18 mouse cellular contexts compared by ENCODE assay signal in the genomic region with DNA sequence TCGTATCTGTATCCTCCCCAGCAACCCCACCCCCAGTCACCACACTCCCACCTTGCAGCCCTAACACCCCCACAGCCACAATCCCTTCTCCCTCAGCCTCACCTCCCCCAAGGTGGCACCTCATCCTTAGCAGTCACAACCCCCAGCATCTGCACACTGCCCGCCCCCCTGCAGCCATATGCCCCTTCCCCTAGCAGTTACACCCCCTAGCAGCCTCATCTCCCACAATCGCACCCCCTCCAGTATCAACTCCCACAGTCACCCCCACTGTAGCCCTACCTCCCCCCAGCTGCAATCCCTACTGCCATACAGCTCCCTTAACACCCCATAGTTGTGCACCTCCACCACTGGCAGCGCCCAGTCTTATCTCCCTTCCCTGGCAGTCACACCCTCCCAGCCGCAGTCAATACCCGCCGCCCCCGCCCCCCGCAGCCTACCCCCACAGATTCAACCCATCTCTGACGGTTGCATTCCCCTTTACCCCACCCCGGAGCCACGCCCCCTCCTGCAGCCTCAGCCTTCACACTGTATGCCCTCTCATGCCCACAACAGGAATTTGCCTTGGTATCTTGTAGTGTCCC. TPM values are rescaled to one million over a fixed set of nuclear protein-coding genes. Genes with fewer than 3 reads are reported as not detected.
DNase-seq lines count a peak whose midpoint lies in the region; ATAC-seq and TF ChIP-seq lines count a peak whose summit lies in the region.
"Had no signal": no experiment of that assay in that cellular context is flagged by ENCODE, and none has a peak within 500 bp of the region (broad histone marks: within the 10 kb centered on the region; RNA-seq: fewer than 3 reads in every experiment).

No protein-coding gene starts in this region.

- H3K9ac ChIP-seq in midbrain, embryonic 11.5 days (ENCODE audit: low read length): no peak overlapping the region
- no peak overlapping the region for H3K9ac ChIP-seq in midbrain, postnatal 0 days (replicated peaks; ENCODE audit: low read length, poor library complexity, severe bottlenecking)
- H3K9ac ChIP-seq: embryonic facial prominence, embryonic 15.5 days; forebrain, embryonic 13.5 days; neural tube, embryonic 12.5 days had no signal

- H3K27me3 ChIP-seq in midbrain, embryonic 11.5 days (ENCODE audit: control insufficient read depth, insufficient read depth, low read length): peaks cover 57% of the 10 kb centered on the region
- H3K27me3 ChIP-seq in midbrain, postnatal 0 days (ENCODE audit: insufficient read depth, low read length): peaks cover 24% of the 10 kb centered on the region

- H3K27ac ChIP-seq in midbrain, embryonic 11.5 days (ENCODE audit: low read depth, low read length): no peak overlapping the region
- no peak overlapping the region for H3K27ac ChIP-seq in midbrain, postnatal 0 days (ENCODE audit: low read depth, low read length)
- H3K27ac ChIP-seq: embryonic facial prominence, embryonic 15.5 days; forebrain, embryonic 13.5 days; gastrocnemius, adult 2 months; kidney, postnatal 0 days; neural tube, embryonic 12.5 days had no signal

- H3K4me3 ChIP-seq in midbrain, embryonic 11.5 days (ENCODE audit: low read depth, low read length): no peak overlapping the region
- no peak overlapping the region for H3K4me3 ChIP-seq in midbrain, postnatal 0 days (ENCODE audit: low read depth, low read length)
- H3K4me3 ChIP-seq: embryonic facial prominence, embryonic 15.5 days; forebrain, embryonic 13.5 days; gastrocnemius, adult 2 months; neural tube, embryonic 12.5 days had no signal

- no peaks in the 10 kb centered on the region for H3K36me3 ChIP-seq in midbrain, embryonic 11.5 days (ENCODE audit: control insufficient read depth, insufficient read depth, low read length)
- 0 out of 2 replicates have a peak, but pooled peaks cover 3% of the 10 kb centered on the region for H3K36me3 ChIP-seq in midbrain, postnatal 0 days (ENCODE audit: insufficient read depth, low read length)
- H3K36me3 ChIP-seq: embryonic facial prominence, embryonic 15.5 days; neural tube, embryonic 12.5 days had no signal

- no peak for ATAC-seq in midbrain, embryonic 11.5 days (ENCODE audit: low FRiP score)
- no peak for ATAC-seq in midbrain, postnatal 0 days (ENCODE audit: low FRiP score)
- peak; percentile 77 for ATAC-seq in megakaryocyte progenitor cell, adult 5-6 weeks (replicated peaks; ENCODE audit: poor library complexity)
- ATAC-seq: forebrain, embryonic 13.5 days; midbrain, embryonic 16.5 days had no signal

- 53% methylated on average over 12 of the region's 12 CpGs for whole genome bisulfite sequencing in midbrain, embryonic 11.5 days
- WGBS in midbrain, postnatal 0 days: 52% methylated on average over 12 of the region's 12 CpGs

- H3K4me1 ChIP-seq in midbrain, embryonic 11.5 days (ENCODE audit: control insufficient read depth, insufficient read depth, low read length): no peaks in the 10 kb centered on the region
- no peaks in the 10 kb centered on the region for H3K4me1 ChIP-seq in midbrain, postnatal 0 days (ENCODE audit: insufficient read depth, low read length)
- H3K4me1 ChIP-seq: forebrain, embryonic 13.5 days; neural tube, embryonic 12.5 days had no signal

- intact Hi-C loops in heart, postnatal 14 days (cut with DNase I): no loop called here

- TF ChIP-seq CTCF in midbrain, postnatal 0 days (IDR thresholded peaks at IDR 0.05): no peak

- DNase-seq in heart, adult 11 months: peak; percentile 80
- DNase-seq in heart, postnatal 14 days: no peak
- DNase-seq in midbrain, embryonic 11.5 days (ENCODE audit: low spot score, missing footprints): peak; percentile 57
- DNase-seq in midbrain, postnatal 0 days (ENCODE audit: low spot score): no peak
- peak; percentile 5 for DNase-seq in brain, adult 2 months (ENCODE audit: low read depth, low spot score)
- no peak for DNase-seq in cerebellum, adult 9-11 months
- DNase-seq in neural tube, embryonic 10.5 days (ENCODE audit: extremely low spot score, low spot score): no peak
- DNase-seq: cerebellum, adult 18-20 months; gastrocnemius, adult 2 months; heart, postnatal 36 days; lung, postnatal 4 days; spleen, adult 18-20 months had no signal

- no peaks in the 10 kb centered on the region for H3K9me3 ChIP-seq in midbrain, embryonic 11.5 days (ENCODE audit: control insufficient read depth, low read length)
- H3K9me3 ChIP-seq in midbrain, postnatal 0 days (ENCODE audit: low read length): no peaks in the 10 kb centered on the region
- H3K9me3 ChIP-seq: embryonic facial prominence, embryonic 15.5 days; forebrain, embryonic 13.5 days; neural tube, embryonic 12.5 days had no signal

- H3K4me2 ChIP-seq in midbrain, embryonic 11.5 days: no peak overlapping the region
- no peak overlapping the region for H3K4me2 ChIP-seq in midbrain, postnatal 0 days (ENCODE audit: low read depth, low read length, poor library complexity, severe bottlenecking)
- H3K4me2 ChIP-seq: embryonic facial prominence, embryonic 15.5 days; forebrain, embryonic 13.5 days; neural tube, embryonic 12.5 days had no signal

RNA-seq across cellular contexts. Expression of gene Nfic, which starts 1.6 kb away (rescaled TPM):
- 100 to 1,000 TPM; 133 TPM for total RNA-seq in heart, postnatal 14 days (2021)
- 6.6 and 6.9 TPM in 2 replicates for polyA plus RNA-seq in midbrain, embryonic 11.5 days (2014; fragmentation: Nextera tagmentation; extraction: Ambion mirVana)
- total RNA-seq in midbrain, postnatal 0 days (2014; rRNA removed): 16.2 and 17.4 TPM in 2 replicates
- 19.1 and 21.3 TPM in 2 replicates for polyA plus RNA-seq in midbrain, postnatal 0 days (2015; fragmentation: Nextera tagmentation; extraction: Ambion mirVana)
- 35.5 and 36.8 TPM in 2 replicates for total RNA-seq in megakaryocyte progenitor cell, adult 5-6 weeks (2015)
- total RNA-seq in megakaryocyte progenitor cell, adult 5-6 weeks (2017): 4.0 and 5.0 TPM in 2 replicates

RNA-seq across cellular contexts. Expression of gene Celf5, which starts 25.4 kb away (rescaled TPM):
- total RNA-seq in heart, postnatal 14 days (2021): under 1 TPM; 0.15 to 0.19 TPM
- polyA plus RNA-seq in midbrain, embryonic 11.5 days (2014; fragmentation: Nextera tagmentation; extraction: Ambion mirVana): 10.0 and 13.1 TPM in 2 replicates
- 142 and 206 TPM in 2 replicates for total RNA-seq in midbrain, postnatal 0 days (2014; rRNA removed)
- polyA plus RNA-seq in midbrain, postnatal 0 days (2015; fragmentation: Nextera tagmentation; extraction: Ambion mirVana): 61.5 and 74.0 TPM in 2 replicates
- 0.10 TPM in 1 of 2 replicates, not detected in the other for total RNA-seq in megakaryocyte progenitor cell, adult 5-6 weeks (2015)
- total RNA-seq in megakaryocyte progenitor cell, adult 5-6 weeks (2017): not detected in 2 replicates

RNA-seq across cellular contexts. Expression of gene Ncln, which starts 39.1 kb away (rescaled TPM):
- 10 to 100 TPM; 55.4 to 62.0 TPM for total RNA-seq in heart, postnatal 14 days (2021)
- polyA plus RNA-seq in midbrain, embryonic 11.5 days (2014; fragmentation: Nextera tagmentation; extraction: Ambion mirVana): 40.4 and 44.5 TPM in 2 replicates
- total RNA-seq in midbrain, postnatal 0 days (2014; rRNA removed): 83.0 and 93.1 TPM in 2 replicates
- 58.1 and 63.3 TPM in 2 replicates for polyA plus RNA-seq in midbrain, postnatal 0 days (2015; fragmentation: Nextera tagmentation; extraction: Ambion mirVana)
- total RNA-seq in megakaryocyte progenitor cell, adult 5-6 weeks (2015): 81.2 and 99.2 TPM in 2 replicates
- total RNA-seq in megakaryocyte progenitor cell, adult 5-6 weeks (2017): 85.6 and 101 TPM in 2 replicates

RNA-seq across cellular contexts. Expression of gene S1pr4, which starts 42.9 kb away (rescaled TPM):
- total RNA-seq in heart, postnatal 14 days (2021): 1 to 10 TPM in 1 of 2 experiments, under 1 TPM in 1; 0.96 to 1.2 TPM
- 0.37 and 0.43 TPM in 2 replicates for polyA plus RNA-seq in midbrain, embryonic 11.5 days (2014; fragmentation: Nextera tagmentation; extraction: Ambion mirVana)
- 0.09 and 0.16 TPM in 2 replicates for total RNA-seq in midbrain, postnatal 0 days (2014; rRNA removed)
- polyA plus RNA-seq in midbrain, postnatal 0 days (2015; fragmentation: Nextera tagmentation; extraction: Ambion mirVana): 0.40 and 0.41 TPM in 2 replicates
- 8.3 and 8.9 TPM in 2 replicates for total RNA-seq in megakaryocyte progenitor cell, adult 5-6 weeks (2015)
- total RNA-seq in megakaryocyte progenitor cell, adult 5-6 weeks (2017): 6.2 and 9.5 TPM in 2 replicates

Comparison
In these comparisons a context has a peak if more than half of its experiments do, and no peak if none do; other contexts are left out.
1. DNase-seq: peak in heart, adult 11 months (single experiment), midbrain, embryonic 11.5 days (single experiment) and brain, adult 2 months (single experiment); none in heart, postnatal 14 days (0 of 2), midbrain, postnatal 0 days (single experiment), cerebellum, adult 9-11 months (single experiment) and neural tube, embryonic 10.5 days (single experiment).
2. RNA of gene Celf5, which starts 25.4 kb away (total RNA-seq): 142 to 206 TPM in midbrain, postnatal 0 days; 0.15 to 0.19 TPM in heart, postnatal 14 days and 0.10 TPM in megakaryocyte progenitor cell, adult 5-6 weeks; every median in the first group is over 100 times any median in the second.